Mouse (Mus musculus): Measurements from ENCODE around the gene Cacul1. TPM values are rescaled to one million over a fixed set of nuclear protein-coding genes. Genes with fewer than 3 reads are reported as not detected.

Cacul1 gene
- polyA plus RNA-seq, 1 experiment: 21.8 TPM

GRCm38 (mm10) chr19:60526876-60527275 lies 53.9 kb downstream of the Cacul1 start:
- DNase-seq: no peak
- WGBS: 95% methylated on average over 4 of the region's 4 CpGs
- Histone ChIP-seq H3K4me1 (ENCODE audit: control insufficient read depth, insufficient read depth, low read length) (no peaks in the 10 kb centered on the region), H3K4me3 (replicated peaks; ENCODE audit: insufficient read depth, low read depth, low read length) (no peak overlapping the region), H3K27me3 (ENCODE audit: control insufficient read depth, insufficient read depth, low read length) (no peaks in the 10 kb centered on the region), H3K27ac (ENCODE audit: insufficient read depth, low read length) (no peak overlapping the region)
- no peak for TF ChIP-seq POLR2A (IDR thresholded peaks at IDR 0.05; ENCODE audit: borderline replicate concordance, insufficient read depth, low read length)
- no peak for TF ChIP-seq CTCF (IDR thresholded peaks at IDR 0.05; ENCODE audit: borderline replicate concordance, insufficient read depth, low read depth, low read length)

GRCm38 (mm10) chr19:60525086-60525485 lies 55.7 kb downstream of the Cacul1 start:
- no peak for DNase-seq
- no peak overlapping the region for H3K27ac ChIP-seq (ENCODE audit: insufficient read depth, low read length)
- 71% methylated on average over 1 of the region's 1 CpGs for WGBS
- no peaks in the 10 kb centered on the region for H3K4me1 ChIP-seq (ENCODE audit: control insufficient read depth, insufficient read depth, low read length)
- H3K27me3 ChIP-seq (ENCODE audit: control insufficient read depth, insufficient read depth, low read length): no peaks in the 10 kb centered on the region; the same call in 1 of the 2 replicates
- no peak for TF ChIP-seq POLR2A (IDR thresholded peaks at IDR 0.05; ENCODE audit: borderline replicate concordance, insufficient read depth, low read length)
- TF ChIP-seq CTCF (IDR thresholded peaks at IDR 0.05; ENCODE audit: borderline replicate concordance, insufficient read depth, low read depth, low read length): no peak
- H3K4me3 ChIP-seq (replicated peaks; ENCODE audit: insufficient read depth, low read depth, low read length): no peak overlapping the region

GRCm38 (mm10) chr19:60524678-60525077 lies 56.1 kb downstream of the Cacul1 start:
- H3K4me3 ChIP-seq (replicated peaks; ENCODE audit: insufficient read depth, low read depth, low read length): no peak overlapping the region
- no peak for DNase-seq
- no peak for TF ChIP-seq CTCF (IDR thresholded peaks at IDR 0.05; ENCODE audit: borderline replicate concordance, insufficient read depth, low read depth, low read length)
- no peak for TF ChIP-seq POLR2A (IDR thresholded peaks at IDR 0.05; ENCODE audit: borderline replicate concordance, insufficient read depth, low read length)
- no peaks in the 10 kb centered on the region for H3K4me1 ChIP-seq (ENCODE audit: control insufficient read depth, insufficient read depth, low read length)
- no peak overlapping the region for H3K27ac ChIP-seq (ENCODE audit: insufficient read depth, low read length)
- 79% methylated on average over 3 of the region's 3 CpGs for WGBS
- no peaks in the 10 kb centered on the region; the same call in 1 of the 2 replicates for H3K27me3 ChIP-seq (ENCODE audit: control insufficient read depth, insufficient read depth, low read length)

- no peak for TF ChIP-seq CTCF (IDR thresholded peaks at IDR 0.05; ENCODE audit: borderline replicate concordance, insufficient read depth, low read depth, low read length)
- no peak for TF ChIP-seq POLR2A (IDR thresholded peaks at IDR 0.05; ENCODE audit: borderline replicate concordance, insufficient read depth, low read length)
- Histone ChIP-seq H3K27me3 (ENCODE audit: control insufficient read depth, insufficient read depth, low read length) (no peaks in the 10 kb centered on the region; the same call in 1 of the 2 replicates), H3K27ac (ENCODE audit: insufficient read depth, low read length) (no peak overlapping the region), H3K4me3 (replicated peaks; ENCODE audit: insufficient read depth, low read depth, low read length) (no peak overlapping the region), H3K4me1 (ENCODE audit: control insufficient read depth, insufficient read depth, low read length) (no peaks in the 10 kb centered on the region)
- no peak for DNase-seq
- 89% methylated on average over 3 of the region's 3 CpGs for WGBS
Observed at GRCm38 (mm10) chr19:60520131-60520530, 60.7 kb downstream of the Cacul1 start.

- TF ChIP-seq CTCF (IDR thresholded peaks at IDR 0.05; ENCODE audit: borderline replicate concordance, insufficient read depth, low read depth, low read length) (no peak), POLR2A (IDR thresholded peaks at IDR 0.05; ENCODE audit: borderline replicate concordance, insufficient read depth, low read length) (no peak)
- Histone ChIP-seq H3K4me3 (replicated peaks; ENCODE audit: insufficient read depth, low read depth, low read length) (no peak overlapping the region), H3K27ac (ENCODE audit: insufficient read depth, low read length) (no peak overlapping the region), H3K4me1 (ENCODE audit: control insufficient read depth, insufficient read depth, low read length) (no peaks in the 10 kb centered on the region), H3K27me3 (ENCODE audit: control insufficient read depth, insufficient read depth, low read length) (no peaks in the 10 kb centered on the region; the same call in 1 of the 2 replicates)
- no peak for DNase-seq
- 65% methylated on average over 2 of the region's 2 CpGs for WGBS
Observed at GRCm38 (mm10) chr19:60515064-60515463, 65.8 kb downstream of the Cacul1 start.

GRCm38 (mm10) chr19:60513431-60513830 lies 67.4 kb downstream of the Cacul1 start:
- WGBS: 54% methylated on average over 3 of the region's 3 CpGs
- TF ChIP-seq CTCF (IDR thresholded peaks at IDR 0.05; ENCODE audit: borderline replicate concordance, insufficient read depth, low read depth, low read length) (peak; percentile 9; the same call in 1 of the 2 replicates), POLR2A (IDR thresholded peaks at IDR 0.05; ENCODE audit: borderline replicate concordance, insufficient read depth, low read length) (no peak)
- DNase-seq: no peak
- H3K27me3 ChIP-seq (ENCODE audit: control insufficient read depth, insufficient read depth, low read length): no peaks in the 10 kb centered on the region; the same call in 1 of the 2 replicates
- no peaks in the 10 kb centered on the region for H3K4me1 ChIP-seq (ENCODE audit: control insufficient read depth, insufficient read depth, low read length)
- no peak overlapping the region for H3K4me3 ChIP-seq (replicated peaks; ENCODE audit: insufficient read depth, low read depth, low read length)
- no peak overlapping the region for H3K27ac ChIP-seq (ENCODE audit: insufficient read depth, low read length)

GRCm38 (mm10) chr19:60500209-60500608 lies 80.6 kb downstream of the Cacul1 start:
- no peak overlapping the region for H3K27ac ChIP-seq (ENCODE audit: insufficient read depth, low read length)
- no peaks in the 10 kb centered on the region for H3K4me1 ChIP-seq (ENCODE audit: control insufficient read depth, insufficient read depth, low read length)
- no peaks in the 10 kb centered on the region; the same call in 1 of the 2 replicates for H3K27me3 ChIP-seq (ENCODE audit: control insufficient read depth, insufficient read depth, low read length)
- no peak overlapping the region for H3K4me3 ChIP-seq (replicated peaks; ENCODE audit: insufficient read depth, low read depth, low read length)
- TF ChIP-seq CTCF (IDR thresholded peaks at IDR 0.05; ENCODE audit: borderline replicate concordance, insufficient read depth, low read depth, low read length) (no peak), POLR2A (IDR thresholded peaks at IDR 0.05; ENCODE audit: borderline replicate concordance, insufficient read depth, low read length) (no peak)
- DNase-seq: no peak

GRCm38 (mm10) chr19:60497171-60497570 lies 83.7 kb downstream of the Cacul1 start:
- Histone ChIP-seq H3K4me3 (replicated peaks; ENCODE audit: insufficient read depth, low read depth, low read length) (no peak overlapping the region), H3K27ac (ENCODE audit: insufficient read depth, low read length) (no peak overlapping the region), H3K27me3 (ENCODE audit: control insufficient read depth, insufficient read depth, low read length) (no peaks in the 10 kb centered on the region; the same call in 1 of the 2 replicates), H3K4me1 (ENCODE audit: control insufficient read depth, insufficient read depth, low read length) (no peaks in the 10 kb centered on the region)
- no peak for DNase-seq
- TF ChIP-seq CTCF (IDR thresholded peaks at IDR 0.05; ENCODE audit: borderline replicate concordance, insufficient read depth, low read depth, low read length) (no peak), POLR2A (IDR thresholded peaks at IDR 0.05; ENCODE audit: borderline replicate concordance, insufficient read depth, low read length) (no peak)
- WGBS: 76% methylated on average over 4 of the region's 4 CpGs
